Mouse (Mus musculus): ENCODE data around the gene Msl1.

Msl1 gene

GRCm38 (mm10) chr11:98776843-98777590 lies 18.3 kb upstream of the Msl1 start:
- no peak for DNase-seq (ENCODE audit: low spot score in 2 of 2)

GRCm38 (mm10) chr11:98777888-98778287 lies 17.4 kb upstream of the Msl1 start:
- DNase-seq (ENCODE audit: low spot score in 2 of 2), result no peak

GRCm38 (mm10) chr11:98781851-98782512 lies 13.3 kb upstream of the Msl1 start:
- DNase-seq (ENCODE audit: low spot score in 2 of 2), result peak; percentile 90 to 93

- DNase-seq (ENCODE audit: low spot score in 2 of 2), result peak; percentile 63 to 68
These were observed 12.6 kb upstream of the Msl1 start for GRCm38 (mm10) chr11:98782651-98783235.

- peak; percentile 96 to 98 for DNase-seq (ENCODE audit: low spot score in 2 of 2)
These were observed 12.1 kb upstream of the Msl1 start for GRCm38 (mm10) chr11:98783236-98783696.

- no peak for DNase-seq (ENCODE audit: low spot score in 2 of 2)
These were observed 11.2 kb upstream of the Msl1 start for GRCm38 (mm10) chr11:98784139-98784538.

GRCm38 (mm10) chr11:98785214-98785613 lies 10.1 kb upstream of the Msl1 start:
- peak in 1 of 2 experiments; percentile 38 for DNase-seq (ENCODE audit: low spot score in 2 of 2)

GRCm38 (mm10) chr11:98785772-98786281 lies 9.5 kb upstream of the Msl1 start:
- peak; percentile 93 to 94 for DNase-seq (ENCODE audit: low spot score in 2 of 2)

GRCm38 (mm10) chr11:98786359-98787214 lies 8.7 kb upstream of the Msl1 start:
- peak; percentile 96 to 97 for DNase-seq (ENCODE audit: low spot score in 2 of 2)

- no peak for DNase-seq (ENCODE audit: low spot score in 2 of 2)
These were observed 8.1 kb upstream of the Msl1 start for GRCm38 (mm10) chr11:98787229-98787628.

GRCm38 (mm10) chr11:98787691-98788090 lies 7.6 kb upstream of the Msl1 start:
- no peak for DNase-seq (ENCODE audit: low spot score in 2 of 2)

GRCm38 (mm10) chr11:98788139-98788538 lies 7.2 kb upstream of the Msl1 start:
- no peak for DNase-seq (ENCODE audit: low spot score in 2 of 2)

- peak; percentile 91 to 93 for DNase-seq (ENCODE audit: low spot score in 2 of 2)
These were observed 6.6 kb upstream of the Msl1 start for GRCm38 (mm10) chr11:98788550-98789218.

- DNase-seq (ENCODE audit: low spot score in 2 of 2), result peak in 1 of 2 experiments; percentile 51
These were observed 6.0 kb upstream of the Msl1 start for GRCm38 (mm10) chr11:98789219-98789807.

GRCm38 (mm10) chr11:98789824-98790223 lies 5.5 kb upstream of the Msl1 start:
- no peak for DNase-seq (ENCODE audit: low spot score in 2 of 2)

- no peak for DNase-seq (ENCODE audit: low spot score in 2 of 2)
These were observed 4.6 kb upstream of the Msl1 start for GRCm38 (mm10) chr11:98790631-98791205.

GRCm38 (mm10) chr11:98791448-98791847 lies 3.9 kb upstream of the Msl1 start:
- DNase-seq (ENCODE audit: low spot score in 2 of 2), result no peak

GRCm38 (mm10) chr11:98792081-98792480 lies 3.2 kb upstream of the Msl1 start:
- DNase-seq (ENCODE audit: low spot score in 2 of 2), result peak in 1 of 2 experiments; percentile 15

- DNase-seq (ENCODE audit: low spot score in 2 of 2), result peak in 1 of 2 experiments; percentile 85
These were observed 774 bp upstream of the Msl1 start for GRCm38 (mm10) chr11:98794469-98795014.
